ENCODE assay signal across 15 mouse cellular contexts in the genomic region with DNA sequence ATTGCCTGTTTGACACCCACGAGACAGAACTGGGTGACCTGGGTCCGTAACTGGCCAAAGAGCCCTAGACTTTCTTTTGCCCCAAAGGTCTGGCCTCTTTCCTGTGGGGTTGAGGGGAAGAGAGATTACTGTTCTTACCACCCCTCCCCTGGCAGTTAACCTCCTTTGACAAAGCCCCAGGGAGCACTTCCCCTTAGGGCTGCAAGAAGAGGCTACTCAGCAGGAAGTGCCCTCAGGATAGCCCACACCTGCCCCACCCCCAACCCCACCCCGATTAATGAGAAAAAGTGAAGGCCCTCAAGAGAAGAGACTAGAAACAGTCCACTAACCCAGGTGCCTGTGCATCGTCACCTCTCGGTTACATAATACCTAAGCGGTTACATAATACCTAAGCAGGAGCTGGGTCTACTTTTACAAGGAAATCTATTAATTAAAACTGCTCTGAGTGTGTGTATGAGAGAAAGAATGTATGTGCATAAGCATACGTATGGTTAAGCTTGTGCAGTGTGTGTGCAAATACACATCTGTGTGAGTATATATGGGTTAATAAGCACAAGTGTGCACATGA.
DNase-seq lines count a peak whose midpoint lies in the region; ATAC-seq and TF ChIP-seq lines count a peak whose summit lies in the region.
"Had no signal": no experiment of that assay in that cellular context is flagged by ENCODE, and none has a peak within 500 bp of the region (broad histone marks: within the 10 kb centered on the region; RNA-seq: fewer than 3 reads in every experiment).

No protein-coding gene starts in this region.

- H3K9ac ChIP-seq in hindbrain, embryonic 12.5 days = no peak overlapping the region
- H3K9ac ChIP-seq in hindbrain, embryonic 16.5 days (ENCODE audit: low read depth, low read length) = no peak overlapping the region
- H3K9ac ChIP-seq in embryonic facial prominence, embryonic 11.5 days (replicated peaks; ENCODE audit: low read length) = no peak overlapping the region
- H3K9ac ChIP-seq in neural tube, embryonic 15.5 days (replicated peaks) = no peak overlapping the region
- H3K9ac ChIP-seq: limb, embryonic 12.5 days; liver, embryonic 15.5 days had no signal

- H3K36me3 ChIP-seq in hindbrain, embryonic 12.5 days = no peaks in the 10 kb centered on the region
- no peaks in the 10 kb centered on the region for H3K36me3 ChIP-seq in hindbrain, embryonic 16.5 days (ENCODE audit: control insufficient read depth, insufficient read depth, low read length)
- H3K36me3 ChIP-seq in embryonic facial prominence, embryonic 11.5 days (replicated peaks; ENCODE audit: control insufficient read depth, insufficient read depth, low read depth, low read length) = no peaks in the 10 kb centered on the region
- no peaks in the 10 kb centered on the region for H3K36me3 ChIP-seq in neural tube, embryonic 15.5 days
- H3K36me3 ChIP-seq: limb, embryonic 12.5 days; liver, embryonic 15.5 days had no signal

- intact Hi-C loops in left cerebral cortex, adult 2 months (cut with DNase I) = no loop called here

- no peak for TF ChIP-seq CTCF in lung, adult 2 months (IDR thresholded peaks at IDR 0.05; ENCODE audit: insufficient read depth, low read length)
- TF ChIP-seq CTCF in left cerebral cortex, adult 2 months (IDR thresholded peaks at IDR 0.05) = no peak

- WGBS in hindbrain, embryonic 12.5 days = 56% methylated on average over 7 of the region's 7 CpGs
- 55% methylated on average over 7 of the region's 7 CpGs for WGBS in hindbrain, embryonic 16.5 days
- 51% methylated on average over 7 of the region's 7 CpGs for WGBS in lung, adult 2 months
- WGBS in embryonic facial prominence, embryonic 11.5 days = 42% methylated on average over 7 of the region's 7 CpGs
- WGBS in neural tube, embryonic 15.5 days = 44% methylated on average over 7 of the region's 7 CpGs

- no peak for TF ChIP-seq POLR2A in lung, adult 2 months (IDR thresholded peaks at IDR 0.05; ENCODE audit: borderline replicate concordance, extremely low read depth, low read depth, low read length)

- H3K4me3 ChIP-seq in hindbrain, embryonic 12.5 days = no peak overlapping the region
- no peak overlapping the region for H3K4me3 ChIP-seq in hindbrain, embryonic 16.5 days (ENCODE audit: low read length)
- H3K4me3 ChIP-seq in lung, adult 2 months (replicated peaks; ENCODE audit: extremely low read depth, low read depth, low read length) = no peak overlapping the region
- no peak overlapping the region for H3K4me3 ChIP-seq in embryonic facial prominence, embryonic 11.5 days (ENCODE audit: low read depth, low read length)
- H3K4me3 ChIP-seq in neural tube, embryonic 15.5 days (replicated peaks) = no peak overlapping the region
- H3K4me3 ChIP-seq in left cerebral cortex, adult 2 months = no peak overlapping the region
- H3K4me3 ChIP-seq: heart, adult 2 months; limb, embryonic 12.5 days; liver, embryonic 15.5 days had no signal

- H3K27me3 ChIP-seq in hindbrain, embryonic 12.5 days = no peaks in the 10 kb centered on the region
- no peaks in the 10 kb centered on the region for H3K27me3 ChIP-seq in hindbrain, embryonic 16.5 days (replicated peaks; ENCODE audit: control insufficient read depth, insufficient read depth, low read length)
- no peaks in the 10 kb centered on the region for H3K27me3 ChIP-seq in embryonic facial prominence, embryonic 11.5 days (ENCODE audit: control insufficient read depth, insufficient read depth, low read length)
- no peaks in the 10 kb centered on the region for H3K27me3 ChIP-seq in neural tube, embryonic 15.5 days (replicated peaks)
- H3K27me3 ChIP-seq: limb, embryonic 12.5 days; liver, embryonic 15.5 days had no signal

- DNase-seq in lung, postnatal 36 days = peak; percentile 10
- DNase-seq in lung, adult 2 months = no peak
- peak; percentile 17 for DNase-seq in embryonic facial prominence, embryonic 11.5 days (ENCODE audit: low spot score)
- no peak for DNase-seq in left cerebral cortex, adult 2 months (ENCODE audit: extremely low spot score in 1 of 2, low spot score in 2 of 2)
- DNase-seq: cerebellum, adult 8-10 months; heart, adult 2 months; heart, postnatal 10 days had no signal

- no peak overlapping the region for H3K4me2 ChIP-seq in hindbrain, embryonic 12.5 days (replicated peaks)
- H3K4me2 ChIP-seq in hindbrain, embryonic 16.5 days (ENCODE audit: low read length) = no peak overlapping the region
- no peak overlapping the region for H3K4me2 ChIP-seq in embryonic facial prominence, embryonic 11.5 days (ENCODE audit: low read depth, low read length)
- H3K4me2 ChIP-seq in neural tube, embryonic 15.5 days = 0 out of 2 replicates have a peak overlapping the region, but pooled peaks have one; percentile 2
- H3K4me2 ChIP-seq: limb, embryonic 12.5 days; liver, embryonic 15.5 days had no signal

- peak overlapping the region; percentile 48; the same call in 1 of the 2 replicates for H3K27ac ChIP-seq in hindbrain, embryonic 12.5 days
- H3K27ac ChIP-seq in hindbrain, embryonic 16.5 days (ENCODE audit: low read depth, low read length) = no peak overlapping the region; the same call in 1 of the 2 replicates
- no peak overlapping the region for H3K27ac ChIP-seq in embryonic facial prominence, embryonic 11.5 days (replicated peaks; ENCODE audit: low read depth, low read length)
- peak overlapping the region; percentile 52; the same call in 1 of the 2 replicates for H3K27ac ChIP-seq in neural tube, embryonic 15.5 days (replicated peaks)
- H3K27ac ChIP-seq in left cerebral cortex, adult 2 months = no peak overlapping the region
- H3K27ac ChIP-seq: heart, adult 2 months; limb, embryonic 12.5 days; liver, embryonic 15.5 days; macrophage had no signal

- ATAC-seq in hindbrain, embryonic 12.5 days (ENCODE audit: low FRiP score) = no peak
- no peak for ATAC-seq in hindbrain, embryonic 16.5 days
- no peak for ATAC-seq in embryonic facial prominence, embryonic 11.5 days (replicated peaks; ENCODE audit: insufficient number of reproducible peaks, low FRiP score, low TSS enrichment, low read depth)
- ATAC-seq in neural tube, embryonic 15.5 days (ENCODE audit: low FRiP score) = no peak
- ATAC-seq: activated CD4-positive, CD25-positive, alpha-beta regulatory T cell, adult 4 months; intestine, postnatal 0 days had no signal

- no peaks in the 10 kb centered on the region for H3K9me3 ChIP-seq in hindbrain, embryonic 12.5 days (replicated peaks)
- H3K9me3 ChIP-seq in hindbrain, embryonic 16.5 days (ENCODE audit: control insufficient read depth, low read length) = no peaks in the 10 kb centered on the region
- no peaks in the 10 kb centered on the region for H3K9me3 ChIP-seq in embryonic facial prominence, embryonic 11.5 days (replicated peaks; ENCODE audit: control insufficient read depth, low read length)
- no peaks in the 10 kb centered on the region for H3K9me3 ChIP-seq in neural tube, embryonic 15.5 days (replicated peaks)
- H3K9me3 ChIP-seq: limb, embryonic 12.5 days; liver, embryonic 15.5 days had no signal

- peaks cover 28% of the 10 kb centered on the region for H3K4me1 ChIP-seq in hindbrain, embryonic 12.5 days
- peaks cover 14% of the 10 kb centered on the region for H3K4me1 ChIP-seq in hindbrain, embryonic 16.5 days (ENCODE audit: control insufficient read depth, insufficient read depth, low read depth, low read length)
- no peaks in the 10 kb centered on the region for H3K4me1 ChIP-seq in lung, adult 2 months (ENCODE audit: control insufficient read depth, insufficient read depth, low read length)
- no peaks in the 10 kb centered on the region for H3K4me1 ChIP-seq in embryonic facial prominence, embryonic 11.5 days (ENCODE audit: control insufficient read depth, insufficient read depth, low read length)
- peaks cover 27% of the 10 kb centered on the region for H3K4me1 ChIP-seq in neural tube, embryonic 15.5 days
- H3K4me1 ChIP-seq: liver, embryonic 15.5 days had no signal

Comparison
In these comparisons a context has a peak if more than half of its experiments do, and no peak if none do; other contexts are left out.
1. H3K27ac ChIP-seq: peak in hindbrain, embryonic 12.5 days (single experiment) and neural tube, embryonic 15.5 days (single experiment); none in hindbrain, embryonic 16.5 days (single experiment), embryonic facial prominence, embryonic 11.5 days (single experiment) and left cerebral cortex, adult 2 months (single experiment).
2. DNase-seq: peak in lung, postnatal 36 days (single experiment) and embryonic facial prominence, embryonic 11.5 days (single experiment); none in lung, adult 2 months (single experiment) and left cerebral cortex, adult 2 months (0 of 2).